Mouse (Mus musculus) midbrain, embryonic 13.5 days (tissue): ENCODE measurements at regions not wholly inside any gene's neighbourhood (a gene's known extent, or its start where the extent isn't known, plus 50 kb on each side); places are given as distances from the start of the nearest gene placed in this dataset.
"Not testable (repeated sequence)": the region's sequence is repeated elsewhere in the genome, so short reads cannot be mapped to it uniquely, and the experiment has no call there.

Experiments used
- ATAC-seq: fragments of 200-750 bp; cut with Nextera tagmentation; 2 replicates; pipeline ENCODE4 v1.8.0; 2017; ENCODE audit warnings: mild to moderate bottlenecking, moderate TSS enrichment, moderate library complexity
- H3K27ac ChIP-seq: fragments of 300-500 bp; sonication (generic); 2 replicates; pipeline ENCODE4 v1.5.1; 2015; ENCODE audit warnings: inconsistent platforms, mild to moderate bottlenecking, moderate library complexity
- H3K27me3 ChIP-seq: fragments of 300-500 bp; sonication (generic); 2 replicates; pipeline ENCODE4 v1.6.1; 2015; ENCODE audit warnings: mild to moderate bottlenecking, inconsistent platforms
- H3K36me3 ChIP-seq: fragments of 300-500 bp; sonication (generic); 2 replicates; pipeline ENCODE4 v1.6.1; 2015; ENCODE audit warnings: mild to moderate bottlenecking, inconsistent platforms
- H3K4me1 ChIP-seq: fragments of 300-500 bp; sonication (generic); replicated peaks from 2 replicates; pipeline ENCODE4 v1.6.1; 2015; ENCODE audit warnings: inconsistent platforms
- H3K4me2 ChIP-seq: fragments of 300-500 bp; sonication (generic); replicated peaks from 2 replicates; pipeline ENCODE4 v1.6.1; 2015; ENCODE audit warnings: moderate library complexity, mild to moderate bottlenecking, inconsistent platforms
- H3K4me3 ChIP-seq: fragments of 300-500 bp; sonication (generic); replicated peaks from 2 replicates; pipeline ENCODE4 v1.5.1; 2015; ENCODE audit warnings: mild to moderate bottlenecking, inconsistent platforms
- H3K9ac ChIP-seq: fragments of 300-500 bp; sonication (generic); replicated peaks from 2 replicates; pipeline ENCODE4 v1.6.1; 2015; ENCODE audit warnings: mild to moderate bottlenecking, inconsistent platforms
- H3K9me3 ChIP-seq: fragments of 300-500 bp; sonication (generic); 2 replicates; pipeline ENCODE4 v1.6.1; 2016; ENCODE audit warnings: mild to moderate bottlenecking, inconsistent platforms
- WGBS: fragments of 180-500 bp; shearing (Covaris S2); methylation state at CpG from one replicate; pipeline ENCODE4 v1.1.7; 2015; 5-methylcytosine and 5-hydroxymethylcytosine counted together

DNA sequence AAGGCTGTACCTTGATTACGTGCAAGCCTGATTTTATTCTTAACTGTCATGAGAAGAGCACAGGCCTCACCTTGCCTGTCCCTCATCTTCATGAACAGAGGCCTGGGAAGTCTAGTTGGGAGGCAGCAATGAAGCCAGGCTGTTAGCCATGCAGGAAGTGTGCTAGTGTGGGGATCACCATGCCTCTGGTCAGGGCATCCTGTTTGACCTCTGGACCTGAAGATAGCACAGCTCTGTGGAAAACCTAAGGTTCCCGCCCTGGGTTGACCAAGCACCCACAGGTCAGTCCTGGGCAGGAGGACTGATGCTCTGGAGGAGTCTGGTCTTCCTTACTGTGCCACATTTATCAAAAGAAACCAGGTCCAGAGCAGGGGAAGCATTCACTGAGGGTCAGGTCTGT is 157.6 kb downstream of the Gm906 start:
- Histone ChIP-seq H3K4me1 (no peaks in the 10 kb centered on the region), H3K36me3 (no peaks in the 10 kb centered on the region), H3K9me3 (no peaks in the 10 kb centered on the region), H3K9ac (no peak overlapping the region), H3K4me3 (no peak overlapping the region), H3K27ac (no peak overlapping the region), H3K4me2 (no peak overlapping the region), H3K27me3 (no peaks in the 10 kb centered on the region)
- ATAC-seq: no peak
- 80% methylated on average over 2 of the region's 2 CpGs for WGBS

DNA sequence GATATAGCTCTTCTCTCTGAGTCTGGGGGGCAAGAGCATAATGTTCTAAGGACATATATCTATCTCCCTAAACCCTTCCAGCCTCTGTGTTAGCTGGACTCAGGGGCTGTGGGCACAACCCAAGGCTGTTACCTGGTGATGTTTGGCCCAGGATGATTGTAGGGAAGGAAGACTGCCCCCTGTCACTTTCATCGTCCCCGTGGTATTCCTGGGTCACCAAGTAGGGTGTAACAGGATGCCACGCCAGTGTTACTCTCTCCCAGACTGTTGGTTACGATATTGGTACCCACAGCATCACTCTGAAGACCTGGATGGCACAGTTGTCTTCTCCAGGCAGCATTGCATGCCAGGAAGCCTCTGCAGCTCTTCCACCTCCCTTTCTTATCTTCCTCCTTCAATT is 185.3 kb downstream of the Gm906 start:
- no peak overlapping the region for H3K9ac ChIP-seq
- no peaks in the 10 kb centered on the region for H3K4me1 ChIP-seq
- 74% methylated on average over 4 of the region's 4 CpGs for WGBS
- H3K27me3 ChIP-seq: no peaks in the 10 kb centered on the region
- ATAC-seq: no peak
- H3K36me3 ChIP-seq: no peaks in the 10 kb centered on the region
- H3K4me3 ChIP-seq: no peak overlapping the region
- no peak overlapping the region for H3K27ac ChIP-seq
- no peaks in the 10 kb centered on the region for H3K9me3 ChIP-seq
- no peak overlapping the region for H3K4me2 ChIP-seq

DNA sequence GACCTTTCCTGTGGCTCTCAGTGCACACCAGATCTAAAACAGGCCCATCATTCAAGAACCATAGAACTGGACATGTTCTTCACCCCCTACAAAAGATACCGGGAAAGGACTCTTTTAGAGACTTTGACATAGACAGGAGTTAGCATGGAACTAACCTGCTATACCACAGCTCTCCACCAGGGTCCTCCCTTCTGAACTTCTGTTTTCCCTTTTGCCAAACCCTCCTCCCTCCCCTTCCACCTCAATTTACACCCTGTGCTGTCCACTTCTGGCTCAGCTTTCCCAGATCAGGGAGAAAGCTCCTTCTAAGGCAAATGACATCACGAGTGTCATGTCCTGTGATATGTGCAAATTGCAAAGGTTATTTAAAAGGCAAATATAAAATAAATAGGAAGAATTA is 185.7 kb downstream of the Gm906 start:
- not testable (repeated sequence) for H3K4me3 ChIP-seq, H3K9ac ChIP-seq, H3K36me3 ChIP-seq, H3K27me3 ChIP-seq, H3K27ac ChIP-seq, H3K4me2 ChIP-seq, H3K4me1 ChIP-seq, ATAC-seq, H3K9me3 ChIP-seq
- WGBS: 66% methylated on average over 2 of the region's 2 CpGs

DNA sequence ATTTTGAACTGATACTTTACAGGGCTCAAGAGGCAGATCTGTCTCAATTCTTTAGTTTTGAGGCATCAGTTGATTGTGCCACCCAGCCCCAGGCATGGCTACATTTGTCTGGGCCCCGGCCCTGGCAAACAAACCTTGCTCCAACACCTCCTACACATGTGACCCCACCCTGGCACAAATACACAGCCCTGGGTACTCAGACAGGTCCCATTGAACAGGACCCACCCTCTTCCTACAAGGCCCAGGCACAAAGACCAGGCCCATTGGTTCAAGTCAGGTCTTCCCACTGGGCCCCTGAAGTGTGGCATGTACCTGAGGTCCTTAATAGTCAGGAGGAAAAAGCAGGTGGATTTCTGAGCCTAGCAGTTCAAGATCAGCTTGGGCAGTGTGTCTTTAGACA is 190.4 kb downstream of the Gm906 start:
- H3K9me3 ChIP-seq, ATAC-seq, H3K4me1 ChIP-seq, H3K27me3 ChIP-seq, H3K4me2 ChIP-seq, H3K36me3 ChIP-seq, H3K4me3 ChIP-seq, H3K27ac ChIP-seq, H3K9ac ChIP-seq: not testable (repeated sequence)
- WGBS: 100% methylated on average over 1 of the region's 1 CpGs

DNA sequence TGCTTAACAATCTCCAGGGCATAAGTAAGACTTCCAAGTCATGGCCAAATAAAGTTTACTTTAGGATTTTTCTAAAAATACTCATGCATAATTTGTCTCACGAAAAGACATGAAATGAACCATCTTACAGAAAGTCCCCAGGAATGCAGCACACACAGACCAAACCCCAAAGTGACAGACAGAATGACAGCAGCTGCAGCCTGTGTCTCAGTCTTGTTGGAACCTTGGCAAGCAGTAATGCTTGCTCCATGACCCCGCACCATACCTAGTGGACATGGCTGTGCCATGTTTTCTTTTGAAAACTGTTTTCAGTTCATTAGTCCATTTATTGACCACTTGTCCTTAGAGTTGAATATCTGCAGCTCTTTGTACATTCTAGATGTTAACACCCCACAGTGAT is 191.1 kb downstream of the Gm906 start:
- not testable (repeated sequence) for ATAC-seq, H3K9ac ChIP-seq, H3K4me2 ChIP-seq, H3K36me3 ChIP-seq, H3K27ac ChIP-seq, H3K27me3 ChIP-seq, H3K4me3 ChIP-seq, H3K4me1 ChIP-seq, H3K9me3 ChIP-seq
- 92% methylated on average over 2 of the region's 2 CpGs for WGBS

DNA sequence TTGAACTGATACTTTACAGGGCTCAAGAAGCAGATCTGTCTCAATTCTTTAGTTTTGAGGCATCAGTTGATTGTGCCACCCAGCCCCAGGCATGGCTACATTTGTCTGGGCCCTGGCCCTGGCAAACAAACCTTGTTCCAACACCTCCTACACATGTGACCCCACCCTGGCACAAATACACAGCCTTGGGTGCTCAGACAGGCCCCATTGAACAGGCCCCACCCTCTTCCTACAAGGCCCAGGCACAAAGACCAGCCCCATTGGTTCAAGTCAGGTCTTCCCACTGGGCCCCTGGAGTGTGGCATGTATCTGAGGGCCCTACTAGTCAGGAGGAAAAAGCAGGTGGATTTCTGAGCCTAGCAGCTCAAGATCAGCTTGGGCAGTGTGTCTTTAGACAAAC is 198.4 kb downstream of the Gm906 start:
- H3K9ac ChIP-seq, H3K9me3 ChIP-seq, H3K27ac ChIP-seq, ATAC-seq, H3K4me3 ChIP-seq, H3K4me2 ChIP-seq, H3K27me3 ChIP-seq, H3K36me3 ChIP-seq, H3K4me1 ChIP-seq: not testable (repeated sequence)

DNA sequence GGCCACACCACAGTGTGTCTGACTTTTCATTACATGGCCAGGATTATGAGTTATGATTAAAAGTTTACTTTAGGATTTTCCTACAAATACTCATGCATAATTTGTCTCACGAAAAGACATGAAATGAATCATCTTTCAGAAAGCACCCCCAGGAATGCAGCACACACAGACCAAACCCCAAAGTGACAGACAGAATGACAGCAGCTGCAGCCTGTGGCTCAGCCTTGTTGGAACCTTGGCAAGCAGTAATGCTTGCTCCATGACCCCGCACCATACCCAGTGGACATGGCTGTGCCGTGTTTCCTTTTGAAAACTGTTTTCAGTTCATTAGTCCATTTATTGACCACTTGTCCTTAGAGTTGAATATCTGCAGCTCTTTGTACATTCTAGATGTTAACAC is 199.0 kb downstream of the Gm906 start:
- not testable (repeated sequence) for H3K4me2 ChIP-seq, H3K4me1 ChIP-seq, H3K36me3 ChIP-seq, H3K4me3 ChIP-seq, H3K9ac ChIP-seq, H3K27ac ChIP-seq, H3K27me3 ChIP-seq, H3K9me3 ChIP-seq, ATAC-seq
- 84% methylated on average over 3 of the region's 3 CpGs for WGBS

DNA sequence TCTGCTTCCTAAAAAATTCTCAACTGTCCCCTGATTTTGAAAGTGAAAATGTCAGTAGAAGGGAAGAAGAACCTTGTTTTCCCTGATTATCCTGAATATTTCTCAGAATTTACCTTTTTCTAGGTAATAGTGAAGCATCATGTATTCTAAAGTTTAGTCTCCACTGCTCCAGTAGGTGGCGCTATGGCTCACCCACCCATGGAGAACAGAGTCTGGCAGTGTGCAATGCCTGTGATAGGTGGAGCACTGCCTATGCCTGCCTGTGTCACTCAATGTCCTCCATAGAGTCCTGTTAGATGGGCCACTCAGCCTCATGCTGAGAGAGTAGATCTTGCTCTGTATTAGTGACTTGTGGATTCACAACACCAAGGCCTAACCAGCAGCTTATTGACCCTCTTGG is 218.4 kb downstream of the Gm906 start:
- 19% methylated on average over 1 of the region's 1 CpGs for WGBS
- Histone ChIP-seq H3K36me3 (no peaks in the 10 kb centered on the region), H3K4me3 (no peak overlapping the region), H3K27ac (no peak overlapping the region), H3K4me1 (no peaks in the 10 kb centered on the region), H3K9ac (no peak overlapping the region), H3K4me2 (no peak overlapping the region), H3K27me3 (no peaks in the 10 kb centered on the region), H3K9me3 (no peaks in the 10 kb centered on the region)
- ATAC-seq: no peak

DNA sequence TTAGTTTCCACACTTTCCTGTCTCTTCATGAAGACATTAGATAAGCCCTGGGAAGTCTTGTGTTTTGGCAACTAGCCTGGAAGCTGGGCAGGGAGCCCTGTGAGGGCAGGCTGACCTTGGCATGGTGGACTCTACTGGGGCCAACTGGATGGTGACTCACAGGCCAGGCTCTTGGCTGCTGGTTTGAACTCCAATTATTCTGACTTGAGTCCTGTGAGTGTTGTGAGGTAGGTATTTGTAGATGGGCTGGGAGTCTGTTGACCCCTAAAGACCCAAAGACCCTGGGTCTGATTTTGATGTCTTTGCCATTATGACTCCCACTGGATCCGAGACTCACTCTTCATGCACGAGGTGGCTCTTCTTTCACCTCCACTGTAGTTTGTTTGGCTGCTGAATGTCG is 208.9 kb upstream of the Gm30302 start:
- H3K4me3 ChIP-seq, H3K36me3 ChIP-seq, H3K27ac ChIP-seq, H3K9me3 ChIP-seq, H3K4me2 ChIP-seq, ATAC-seq, H3K4me1 ChIP-seq, H3K9ac ChIP-seq, H3K27me3 ChIP-seq: not testable (repeated sequence)
- WGBS: 87% methylated on average over 3 of the region's 3 CpGs

DNA sequence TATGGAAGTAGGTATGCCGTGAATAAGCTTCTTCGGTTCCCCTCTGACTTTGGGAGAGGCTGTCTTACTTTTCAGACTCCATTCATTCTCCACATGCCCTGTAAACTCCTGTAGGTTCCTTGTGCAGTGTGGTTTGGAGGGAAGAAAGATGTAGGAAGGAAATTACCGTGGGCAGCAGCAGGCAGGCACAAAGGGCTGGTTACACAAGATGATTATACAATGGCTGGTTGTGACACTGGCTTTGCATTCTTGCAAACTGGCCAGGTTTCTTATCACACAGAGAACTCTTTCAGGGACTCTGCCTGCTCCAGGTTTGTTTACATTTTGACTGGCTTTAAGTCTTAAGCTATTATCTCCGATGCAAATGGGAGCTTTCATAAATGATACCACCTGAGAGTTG is 167.3 kb upstream of the Gm30302 start:
- H3K27me3 ChIP-seq, H3K36me3 ChIP-seq, H3K27ac ChIP-seq, H3K4me3 ChIP-seq, H3K9me3 ChIP-seq, H3K4me1 ChIP-seq, H3K9ac ChIP-seq, H3K4me2 ChIP-seq, ATAC-seq: not testable (repeated sequence)
- WGBS: 74% methylated on average over 4 of the region's 4 CpGs

DNA sequence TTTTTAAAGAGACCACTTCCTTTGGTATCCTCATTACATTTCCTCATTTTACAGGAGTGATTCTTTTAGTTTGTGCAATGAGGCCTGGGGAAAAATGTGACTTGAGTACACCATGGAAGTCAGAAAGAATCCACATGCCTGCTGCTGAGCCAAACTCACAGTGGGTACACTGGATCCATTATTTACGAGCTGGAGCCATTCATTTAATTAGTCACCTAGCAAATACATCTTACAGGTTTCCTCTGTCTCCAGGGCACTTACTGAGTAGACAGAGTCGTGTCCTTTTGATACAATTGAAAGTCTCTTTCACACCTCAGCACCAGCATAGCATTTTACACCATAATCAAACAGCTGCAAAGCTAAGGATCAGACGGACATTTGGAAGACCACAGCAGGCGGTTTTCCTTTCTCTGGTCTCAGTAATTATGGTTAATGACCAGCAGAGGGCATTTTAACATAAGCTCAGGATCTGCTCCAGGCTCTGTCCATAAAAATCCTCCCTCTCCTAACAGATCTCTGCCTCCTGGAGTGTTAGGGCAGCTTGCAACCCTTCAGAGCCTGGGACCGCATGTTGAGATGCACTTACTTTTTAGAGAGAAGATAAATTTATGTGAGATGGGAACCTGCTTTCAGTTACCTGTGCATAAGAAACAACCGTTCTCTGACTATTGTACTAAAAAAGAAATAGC is 159.3 kb upstream of the Gm30302 start:
- WGBS: 23% methylated on average over 5 of the region's 6 CpGs
- ATAC-seq: peak; percentile 58; the same call in 1 of the 2 replicates

DNA sequence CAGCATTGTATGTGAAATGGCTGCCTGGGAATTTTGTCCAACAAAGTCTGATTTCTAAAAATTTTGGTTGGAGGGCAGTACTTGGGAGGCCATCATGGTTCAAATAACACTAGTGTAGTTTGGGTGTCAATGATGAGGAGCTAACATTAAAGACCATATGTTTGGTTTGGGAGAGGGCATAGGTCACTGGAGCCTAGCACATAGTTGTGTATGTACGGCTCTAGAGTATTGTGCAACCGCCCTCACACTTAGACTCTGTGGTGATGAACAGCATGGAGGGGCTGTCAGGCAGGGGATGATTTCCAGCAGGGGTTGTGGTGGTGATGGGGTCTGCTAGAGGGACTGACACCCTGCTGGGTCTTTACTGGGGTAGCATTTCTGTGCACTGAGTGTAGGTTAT is 117.0 kb upstream of the Gm30302 start:
- ATAC-seq: no peak
- no peak overlapping the region for H3K4me2 ChIP-seq
- H3K36me3 ChIP-seq: no peaks in the 10 kb centered on the region
- H3K9me3 ChIP-seq: no peaks in the 10 kb centered on the region
- H3K9ac ChIP-seq: no peak overlapping the region
- 94% methylated on average over 2 of the region's 2 CpGs for WGBS
- H3K27me3 ChIP-seq: no peaks in the 10 kb centered on the region
- no peaks in the 10 kb centered on the region for H3K4me1 ChIP-seq
- H3K4me3 ChIP-seq: no peak overlapping the region
- H3K27ac ChIP-seq: no peak overlapping the region

More for the DNA sequence above, 159.3 kb upstream of the Gm30302 start:
- not testable (repeated sequence) for H3K27ac ChIP-seq, H3K9me3 ChIP-seq, H3K36me3 ChIP-seq, H3K4me1 ChIP-seq, H3K9ac ChIP-seq, H3K4me3 ChIP-seq, H3K27me3 ChIP-seq, H3K4me2 ChIP-seq
